Mouse (Mus musculus) hindlimb bud, embryonic 11.5 days (tissue): ENCODE results near the gene Slc35e1.

ENCODE experiments used
- DNase-seq: peaks from one replicate; pipeline ENCODE4 v3.0.0-alpha.2; 2012; ENCODE audit warnings: low read depth, low spot score; ENCODE audit errors: extremely low spot score

The Slc35e1 gene

DNA sequence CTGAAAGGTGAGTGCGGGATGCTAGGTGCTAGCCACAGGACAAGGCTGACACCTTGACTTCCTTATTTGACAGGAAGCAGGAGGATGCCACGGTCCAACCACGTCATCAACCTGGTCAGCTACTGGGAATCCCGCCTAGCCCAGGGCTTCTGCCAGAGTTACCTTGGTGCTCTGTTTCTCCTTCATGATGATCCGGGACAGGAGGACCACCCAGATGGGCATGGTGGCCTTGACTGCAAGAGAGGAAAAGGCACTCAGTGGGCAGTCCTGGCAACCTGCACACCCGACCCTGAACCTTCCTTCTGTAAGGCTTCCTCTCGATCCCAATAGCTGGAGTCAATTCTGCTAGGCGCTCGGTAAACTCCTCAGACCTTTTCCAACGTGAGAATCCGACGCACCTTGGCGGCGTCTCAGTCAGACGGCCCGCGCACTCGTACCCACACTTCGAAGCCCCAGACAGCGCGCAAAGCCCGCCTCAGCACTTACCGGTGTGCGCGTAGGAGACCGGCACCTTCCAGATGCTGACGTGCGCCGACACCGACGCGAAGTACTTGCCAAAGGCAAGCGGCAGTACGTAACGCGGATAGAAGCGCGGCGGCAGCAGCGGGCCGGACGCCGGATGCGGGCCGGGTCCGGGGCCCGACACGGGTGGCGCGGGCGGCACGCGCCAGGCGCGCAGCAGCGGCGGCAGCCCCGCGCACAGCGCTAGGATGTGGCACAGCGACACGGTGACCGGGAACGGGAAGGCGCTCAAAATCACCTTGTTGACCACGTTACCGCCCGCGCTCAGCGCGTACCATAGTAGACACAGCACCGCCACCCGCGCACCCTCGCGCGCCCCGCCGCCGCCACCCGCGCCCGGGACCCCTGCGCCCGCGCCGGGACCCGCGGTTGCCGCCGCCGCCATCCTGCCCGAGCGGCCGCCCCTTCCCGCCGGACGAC is at the start of gene Slc35e1:
Gene Slc35e1, minus strand, starts transcription at position 935 of the 942 bp plus-strand sequence.
- no peak for DNase-seq

DNA sequence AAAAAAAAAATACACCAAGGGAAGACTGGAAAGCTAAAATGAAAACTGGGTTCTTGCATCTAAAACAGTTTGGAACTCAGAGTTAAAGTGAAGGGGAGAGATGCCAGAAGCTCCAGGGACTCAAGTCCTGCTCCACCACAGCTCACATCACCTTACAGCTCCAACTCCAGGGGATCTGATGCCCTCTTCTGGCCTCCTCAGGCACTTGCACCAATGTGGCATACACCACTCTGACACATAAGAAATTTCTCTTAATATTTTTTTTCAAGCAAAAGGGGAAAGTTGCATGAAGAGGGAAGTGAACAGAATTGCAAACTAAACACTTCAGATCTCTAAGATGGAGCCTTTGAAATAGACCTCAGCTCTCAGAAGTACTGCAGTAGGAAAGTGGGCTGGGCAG is 46.8 kb upstream of the Slc35e1 start:
- no peak for DNase-seq

DNA sequence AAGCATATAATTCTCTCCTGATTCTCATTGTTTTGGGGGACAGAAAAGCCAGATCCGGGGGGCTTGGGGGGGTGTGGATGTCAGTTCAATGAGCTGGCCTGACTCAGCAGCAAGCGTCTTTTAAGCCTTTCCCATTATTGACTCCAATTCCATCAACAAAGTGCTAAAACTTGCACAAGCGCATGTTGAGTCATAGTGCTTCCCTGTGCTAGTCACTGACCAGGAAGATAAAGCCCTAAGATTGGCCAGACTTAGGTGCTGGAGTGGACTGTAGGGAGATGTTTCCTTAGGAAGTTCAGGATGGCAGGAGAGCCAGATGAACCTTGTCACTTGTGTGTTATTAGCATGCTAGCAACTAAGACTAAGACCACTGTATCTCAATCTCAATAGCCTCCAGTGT is 42.5 kb upstream of the Slc35e1 start:
- DNase-seq: no peak

DNA sequence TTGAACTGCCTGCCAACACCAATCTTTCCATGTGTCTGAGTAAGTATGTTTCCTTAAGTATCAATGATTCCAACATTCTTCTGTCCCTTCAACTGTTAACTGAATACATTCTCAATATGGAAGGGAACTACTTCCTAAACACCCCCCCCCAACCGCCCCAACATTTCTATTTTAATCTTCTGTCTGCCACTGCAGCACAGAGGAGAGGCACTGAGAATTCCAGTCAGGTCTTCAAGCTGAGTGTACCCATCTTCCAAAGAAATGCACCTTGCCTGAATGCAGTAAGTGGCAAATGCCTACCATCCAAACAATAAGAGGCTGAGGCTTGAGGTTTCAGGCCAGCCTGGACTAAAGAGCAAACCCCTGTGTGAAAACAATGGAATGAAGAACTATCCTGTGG is 39.7 kb upstream of the Slc35e1 start:
- DNase-seq: no peak

DNA sequence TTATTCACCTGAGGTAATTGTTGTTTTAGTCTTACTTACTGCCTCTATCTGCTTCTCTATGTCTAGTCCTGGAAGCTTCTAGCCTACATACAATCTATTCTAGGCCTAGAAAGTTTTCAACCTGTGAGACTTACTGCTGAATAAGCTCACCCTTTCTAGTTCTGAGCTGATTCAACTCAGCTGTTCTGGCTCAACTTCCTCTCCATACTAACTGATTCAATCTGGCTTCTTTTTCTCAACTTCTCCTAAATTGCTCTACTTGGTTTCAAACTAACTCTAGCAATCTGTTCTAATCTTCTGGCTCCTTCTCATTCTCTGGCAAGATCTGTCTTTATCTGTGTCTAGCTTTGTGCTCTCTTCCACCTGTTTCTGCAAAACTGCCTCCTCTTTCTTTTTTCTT is 29.5 kb upstream of the Slc35e1 start:
- DNase-seq: no peak

DNA sequence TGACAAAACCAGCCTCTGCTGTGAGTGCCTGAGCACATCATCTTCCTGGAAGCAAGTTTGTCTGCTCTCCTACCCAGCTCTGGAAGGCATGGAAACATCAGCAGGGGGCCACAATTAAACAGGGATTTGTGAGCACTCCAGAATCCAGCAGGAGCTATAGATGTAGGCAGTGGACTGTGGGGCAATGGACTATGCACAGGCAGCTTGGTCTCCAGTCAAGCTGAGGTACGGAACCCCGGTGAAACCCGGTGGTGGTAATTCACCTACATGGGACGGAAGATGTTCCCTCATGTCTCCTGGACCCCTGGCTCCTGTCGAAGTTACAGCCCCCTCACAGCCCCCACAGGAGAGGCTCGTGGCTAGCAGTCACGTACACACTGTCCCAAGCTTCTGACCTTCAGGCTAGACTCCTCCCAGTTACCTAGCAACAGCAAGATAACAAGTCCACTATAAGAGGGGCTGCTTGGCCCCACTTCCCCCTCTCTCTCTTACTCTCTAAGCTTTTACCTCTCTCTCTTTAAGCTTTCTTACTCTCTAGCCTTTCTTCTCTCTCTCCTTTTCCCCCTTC is 25.1 kb upstream of the Slc35e1 start:
- DNase-seq: no peak

DNA sequence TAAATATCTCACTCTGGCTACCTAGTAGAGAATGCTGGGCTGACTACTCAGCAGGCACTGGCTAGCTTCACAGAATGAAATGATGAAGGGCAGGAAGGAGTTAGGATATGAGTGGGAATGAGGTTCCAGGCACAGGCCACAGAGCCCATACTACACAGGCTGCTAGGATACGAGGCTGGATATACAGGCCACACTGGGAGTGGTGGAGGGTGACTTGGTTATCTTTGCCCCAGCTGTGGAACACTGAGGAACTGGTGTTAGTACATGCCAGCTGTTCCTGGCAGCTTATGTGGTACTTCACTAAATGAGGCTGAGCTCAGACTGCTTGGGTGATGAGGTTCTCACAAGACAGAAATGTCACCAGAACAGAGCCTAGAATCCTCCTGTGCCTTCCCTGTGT is 20.7 kb upstream of the Slc35e1 start:
- DNase-seq: no peak

DNA sequence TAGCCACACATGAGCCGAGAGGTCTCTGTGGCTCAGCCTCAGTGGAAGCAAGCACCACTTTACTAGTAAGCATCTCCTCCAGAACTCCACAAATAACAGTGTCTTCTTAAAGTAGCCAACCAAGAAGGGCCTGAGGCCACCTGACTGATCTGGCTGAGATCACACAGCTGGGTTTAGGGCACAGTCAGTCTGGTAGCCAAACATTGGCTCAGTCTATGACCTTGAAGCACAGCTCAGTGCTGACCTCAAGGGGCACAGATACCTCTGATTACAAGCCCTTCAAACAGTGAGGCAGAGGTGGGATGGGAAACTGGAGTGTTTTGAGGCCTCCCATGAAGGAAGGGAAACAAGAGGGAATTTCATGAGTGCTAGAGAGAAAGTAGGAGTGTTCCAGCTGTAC is 20.2 kb upstream of the Slc35e1 start:
- no peak for DNase-seq

DNA sequence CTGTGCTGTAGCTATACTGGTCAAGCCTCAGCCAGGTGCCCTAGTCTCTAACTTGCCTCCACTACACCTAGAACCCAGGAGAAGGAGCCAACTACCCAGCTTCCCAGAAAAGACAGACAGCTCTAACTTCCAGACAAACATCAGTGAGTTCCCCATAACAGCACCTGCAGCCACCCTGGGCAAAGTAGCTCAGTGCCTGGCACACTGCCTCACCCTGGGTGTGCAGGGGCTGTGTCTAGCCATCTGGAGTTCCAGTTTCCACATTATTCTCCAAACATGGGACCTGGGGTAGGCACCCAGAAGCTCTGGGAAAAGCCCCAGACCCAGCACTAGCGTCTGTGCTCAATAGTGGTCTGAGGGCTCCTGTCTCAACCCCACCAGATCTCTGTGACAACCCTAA is 15.1 kb upstream of the Slc35e1 start:
- DNase-seq: no peak

DNA sequence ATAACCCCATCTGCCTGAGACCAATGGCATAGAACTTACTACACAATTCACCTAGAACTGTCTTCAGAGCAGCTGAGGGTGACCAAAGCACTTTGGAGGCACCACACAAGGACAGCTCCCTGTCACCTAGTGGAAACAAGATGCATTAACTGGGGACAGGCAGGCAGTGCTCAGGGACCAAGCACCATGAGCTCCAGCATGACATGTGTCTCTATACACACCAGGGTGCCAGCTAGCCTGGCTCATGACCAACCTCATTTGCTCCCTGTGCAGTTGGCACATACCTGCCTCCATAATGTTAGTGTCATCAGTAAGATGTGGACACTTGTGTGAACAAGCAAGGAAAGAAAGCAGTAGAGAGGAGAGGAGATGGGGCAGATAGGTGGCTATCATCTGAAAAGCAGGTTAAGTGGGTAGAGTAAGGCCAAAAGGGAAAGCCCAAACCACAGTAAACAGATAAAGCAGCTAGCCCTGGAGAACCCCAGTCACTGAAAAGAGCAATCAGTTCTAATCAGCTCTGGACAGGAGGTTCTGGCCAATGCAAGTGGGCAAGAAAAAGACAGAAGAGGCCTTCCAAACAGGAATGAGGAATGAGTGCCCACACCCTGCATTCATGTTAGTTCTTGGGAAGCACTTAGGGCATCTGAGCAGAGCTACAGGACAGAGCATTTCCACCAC is 12.4 kb upstream of the Slc35e1 start:
- DNase-seq: no peak

DNA sequence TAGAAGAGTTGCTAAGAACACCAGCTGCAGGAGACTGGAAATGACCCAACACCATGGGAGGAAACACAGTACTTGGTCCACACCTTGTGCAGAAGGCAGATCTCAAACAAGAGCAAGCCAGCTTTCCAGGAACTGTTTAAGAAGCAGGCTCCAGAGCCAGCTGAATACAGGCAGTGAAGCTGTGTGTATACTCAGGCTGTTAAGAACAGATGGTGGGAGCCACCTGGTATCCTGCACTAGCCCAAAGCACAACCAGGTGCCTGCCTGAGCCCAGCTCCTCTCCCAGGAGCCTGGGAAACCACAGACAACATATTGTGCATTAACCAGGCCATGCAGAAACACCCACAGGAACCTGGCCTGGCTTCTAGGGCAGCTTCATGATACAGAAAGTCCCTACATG is 11.7 kb upstream of the Slc35e1 start:
- DNase-seq: no peak

DNA sequence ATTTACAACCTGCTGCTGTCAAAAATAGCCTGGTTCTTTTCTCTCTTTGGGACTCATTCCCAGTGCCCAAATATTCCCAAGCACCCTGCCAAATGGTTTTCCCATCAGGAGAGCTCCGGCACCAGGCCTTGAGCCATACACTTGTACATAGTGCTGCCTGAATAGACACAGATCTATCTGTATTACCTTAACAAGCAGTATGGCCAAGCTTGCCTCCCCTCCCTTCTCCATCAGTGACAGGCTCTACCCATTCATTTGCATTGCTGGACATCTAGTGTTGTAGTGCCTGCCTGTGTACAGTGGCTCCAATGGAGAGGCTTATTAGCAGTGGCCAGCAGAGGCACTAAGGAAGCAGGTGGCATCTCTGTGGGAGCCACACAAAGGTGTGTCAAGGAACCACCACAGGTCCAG is 8.1 kb upstream of the Slc35e1 start:
- DNase-seq: no peak

DNA sequence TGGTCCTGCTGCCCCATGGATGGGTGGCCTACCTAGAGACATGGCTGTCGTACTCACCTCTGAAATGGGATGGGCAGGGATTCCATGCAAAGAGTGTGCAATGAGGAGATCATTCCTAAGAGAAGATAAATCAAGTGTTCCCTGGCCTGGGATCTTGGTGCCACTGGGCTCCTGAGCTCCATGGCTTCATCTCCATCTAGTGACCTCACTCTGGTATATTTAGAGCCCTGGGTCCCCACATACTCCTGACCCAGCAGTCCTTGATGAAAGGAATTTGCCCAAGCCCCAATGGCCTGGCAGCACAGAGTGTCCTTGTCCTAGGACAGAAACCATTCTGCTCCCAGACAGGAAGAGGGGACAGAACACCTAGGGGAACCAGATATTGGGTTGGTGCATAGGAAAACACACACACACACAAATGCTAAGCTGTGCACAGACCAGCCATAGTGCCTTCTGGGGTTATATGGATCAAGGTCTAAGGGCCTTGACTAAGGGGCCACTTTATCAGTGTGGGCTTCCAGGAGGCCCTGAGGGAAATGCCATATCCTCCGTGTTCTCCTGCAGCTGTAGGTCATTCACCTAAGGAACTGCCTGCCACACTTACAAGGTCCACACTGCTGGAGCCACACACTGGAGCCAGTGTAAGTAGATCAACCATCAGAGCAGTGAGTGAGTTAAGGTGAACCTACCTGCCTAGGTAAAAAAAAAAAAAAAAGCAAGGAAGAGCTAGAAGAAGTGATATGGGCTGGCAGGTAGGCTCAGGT is 7.3 kb upstream of the Slc35e1 start:
- no peak for DNase-seq

DNA sequence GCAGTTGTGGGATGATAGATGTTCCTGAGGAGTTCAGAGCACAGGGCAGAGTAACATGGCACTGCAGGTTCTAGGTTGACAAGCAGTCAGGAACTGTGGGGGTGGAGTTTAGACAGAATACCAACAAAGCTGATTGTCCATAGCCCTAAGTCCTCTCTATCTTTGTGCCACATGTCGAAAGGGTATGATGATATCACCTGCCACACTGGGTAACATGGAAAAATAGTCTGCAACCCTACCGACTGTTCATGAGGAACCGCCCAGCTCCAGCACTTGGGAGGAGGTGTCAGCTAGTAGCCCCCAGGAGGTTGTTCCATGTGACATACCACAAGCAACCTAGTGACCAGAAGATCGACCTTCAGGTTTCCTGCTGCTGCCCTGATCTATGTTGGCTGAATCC is 6.1 kb upstream of the Slc35e1 start:
- no peak for DNase-seq

DNA sequence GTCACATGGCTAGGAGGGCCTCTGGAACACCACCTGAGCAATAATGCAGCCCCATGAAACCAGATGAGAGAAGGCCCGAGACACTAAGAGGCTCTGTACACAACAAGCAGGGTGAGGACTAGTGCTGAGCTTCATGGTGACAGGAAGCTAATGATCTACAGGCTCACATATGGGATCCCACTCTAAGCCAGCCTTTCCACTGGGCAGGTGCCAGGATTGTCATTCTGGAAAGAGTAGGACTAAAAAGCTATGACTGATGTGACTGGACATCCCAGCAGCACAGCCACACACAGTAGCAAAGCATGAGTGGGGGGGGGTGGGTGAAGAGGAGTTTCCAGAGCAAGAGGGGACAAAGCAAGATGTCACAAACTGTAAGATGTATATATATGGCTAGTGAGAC is 5.5 kb upstream of the Slc35e1 start:
- no peak for DNase-seq

DNA sequence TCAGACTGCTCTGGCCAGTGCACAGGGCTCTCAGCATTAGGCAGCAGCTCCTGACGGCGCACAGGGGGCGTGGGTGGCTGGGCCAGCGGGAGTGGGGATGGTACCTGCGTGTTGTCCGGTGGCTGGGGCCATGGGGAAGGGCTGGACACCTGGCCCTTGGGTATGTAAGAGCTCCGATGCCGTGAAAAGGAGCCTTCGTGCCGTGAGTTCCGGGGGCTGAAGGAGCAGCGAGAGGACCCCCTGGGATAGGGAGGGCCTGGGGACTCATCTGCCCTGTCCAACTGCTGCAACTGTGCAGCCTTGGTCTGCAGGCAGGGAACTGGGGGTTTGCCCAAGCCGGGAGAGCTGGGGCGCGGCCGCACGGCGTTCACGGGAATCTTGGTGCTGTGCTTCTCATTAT is 3.8 kb upstream of the Slc35e1 start:
- no peak for DNase-seq

DNA sequence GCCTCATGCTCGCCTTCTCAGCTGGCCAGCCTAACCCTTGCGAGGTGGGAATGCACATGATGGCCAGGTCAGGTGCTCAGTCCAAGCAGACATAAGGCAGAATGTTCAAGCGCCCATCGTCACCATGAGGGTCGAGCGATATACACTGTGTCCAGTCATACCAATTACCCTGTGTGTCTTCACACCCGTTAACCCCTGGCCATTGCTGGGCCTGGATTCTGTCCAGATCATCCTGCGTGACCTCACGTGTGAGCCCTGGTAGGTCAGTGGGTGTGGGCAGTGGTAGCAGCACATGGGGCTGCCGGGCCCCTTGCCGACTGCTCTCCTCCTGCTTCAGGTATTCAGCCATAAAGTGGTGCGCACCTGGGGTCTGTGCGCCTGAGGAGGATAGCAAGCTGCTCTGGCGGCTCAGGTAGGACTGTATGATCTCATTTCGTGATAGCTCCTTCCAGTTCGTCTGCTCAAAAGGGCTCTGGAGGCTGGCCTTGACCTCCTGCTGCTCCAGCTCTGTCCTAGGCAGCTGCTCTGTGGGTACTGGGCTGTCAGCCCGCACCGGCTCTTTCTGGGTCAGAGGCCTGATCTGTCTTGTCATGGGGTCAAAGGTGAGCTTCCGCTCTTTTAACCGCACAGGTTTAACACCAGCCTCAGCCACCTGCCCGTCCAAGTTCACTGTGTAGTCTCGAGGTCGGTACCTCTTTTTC is 3.1 kb upstream of the Slc35e1 start:
- DNase-seq: no peak

DNA sequence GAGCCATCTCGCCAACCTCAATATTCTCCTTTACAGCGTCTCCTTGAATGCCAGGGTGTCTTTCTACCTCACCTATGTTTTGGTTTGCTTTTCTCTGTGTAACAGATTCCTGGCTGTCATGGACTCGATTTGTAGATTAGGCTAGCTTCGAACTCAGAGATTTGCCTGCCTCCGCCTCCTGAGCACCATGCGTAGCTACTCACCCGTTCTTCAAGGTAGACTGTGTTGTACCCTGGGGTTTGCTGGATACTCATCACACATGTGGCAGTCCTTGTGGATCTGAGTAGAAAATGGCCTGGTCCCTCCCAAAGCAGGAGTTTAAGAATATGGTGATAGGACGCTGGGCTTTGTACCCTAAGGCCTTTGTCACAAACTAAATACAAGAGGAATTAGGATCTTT is 967 bp upstream of the Slc35e1 start:
- DNase-seq: no peak

DNA sequence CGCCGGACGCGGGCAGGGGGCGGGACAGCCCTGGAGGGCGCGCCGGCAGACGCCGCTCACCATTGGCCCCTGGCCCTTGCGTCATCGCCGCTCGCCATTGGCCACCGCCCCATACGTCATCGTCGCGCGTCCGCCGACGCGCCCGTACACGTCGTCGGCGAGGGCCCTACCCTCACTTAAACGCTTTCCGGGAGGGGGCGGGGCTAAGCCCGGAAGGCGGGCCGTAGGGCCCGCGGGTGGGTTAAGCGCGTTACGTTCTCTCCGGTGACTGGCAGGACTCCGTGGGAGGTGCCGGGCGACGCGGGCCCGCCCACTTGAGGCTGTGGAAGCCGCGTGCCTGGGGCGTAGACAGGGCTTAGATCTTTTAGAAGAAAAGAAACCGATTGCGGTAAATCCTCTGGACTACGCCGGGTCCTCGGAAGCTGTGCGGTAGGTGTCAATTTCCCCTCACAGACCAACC is 238 bp upstream of the Slc35e1 start:
- peak; percentile 93 for DNase-seq

DNA sequence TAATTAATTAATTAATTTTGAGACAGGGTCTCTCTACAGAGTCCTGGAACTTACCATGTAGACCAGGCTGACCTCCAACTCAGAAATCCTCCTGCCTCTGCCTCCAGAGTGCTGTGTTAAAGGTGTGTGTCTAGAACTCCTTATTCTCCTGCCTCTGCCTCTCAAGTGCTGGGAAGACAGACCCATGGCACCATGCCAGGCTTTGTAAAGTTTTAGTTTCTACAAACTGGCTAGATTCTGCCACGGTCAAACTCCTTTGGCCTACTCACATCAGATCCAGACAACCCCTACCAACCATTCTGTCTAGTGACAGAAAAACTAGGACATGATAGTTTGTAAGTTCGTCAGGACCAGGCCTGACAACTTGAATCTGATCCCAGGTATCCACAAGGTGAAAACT is 1.4 kb downstream of the Slc35e1 start:
- DNase-seq: no peak

DNA sequence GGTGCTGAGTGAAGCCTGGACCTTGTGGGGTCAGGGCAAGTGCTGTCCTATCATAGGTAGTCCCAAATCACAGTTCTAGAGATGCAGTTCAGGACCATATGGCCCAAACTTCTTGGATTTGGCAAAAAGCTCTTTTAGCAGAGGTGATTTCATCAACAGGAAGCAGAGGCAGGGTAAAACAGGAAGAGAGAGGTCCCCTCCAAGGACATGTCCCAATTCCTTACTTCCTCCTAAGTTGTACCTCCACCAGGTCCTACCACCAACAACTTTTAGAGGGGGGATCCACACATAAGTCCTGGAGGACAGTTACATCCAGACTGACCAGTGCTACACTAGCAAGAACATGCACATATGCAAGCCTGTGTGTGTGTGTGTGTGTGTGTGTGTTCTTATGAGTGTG is 5.4 kb downstream of the Slc35e1 start:
- DNase-seq: no peak
